Mouse (Mus musculus): Measurements from ENCODE around the gene Hoxd11.

Gene Hoxd11

DNA sequence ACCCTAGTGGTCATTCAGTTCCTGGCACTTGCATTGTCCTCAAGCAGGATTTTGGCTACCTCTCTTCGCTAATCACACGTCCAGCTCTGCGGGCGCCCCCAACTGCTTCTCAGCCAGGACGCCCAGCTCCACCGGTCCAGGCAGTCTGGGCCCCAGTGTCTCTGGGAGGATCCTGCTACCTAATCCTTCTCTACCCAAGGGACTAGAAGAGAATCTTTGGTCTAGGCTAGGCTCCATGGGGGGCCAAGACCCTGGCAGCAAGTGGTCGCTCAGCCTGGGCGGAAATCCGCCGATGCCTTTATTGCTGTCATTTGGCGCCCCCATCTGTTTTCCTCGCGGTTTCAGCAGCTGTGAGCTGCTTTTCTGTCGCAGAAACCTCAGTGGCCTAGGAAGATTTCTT, 17.7 kb upstream of the Hoxd11 start:
- in situ Hi-C loops (cut with MboI; ENCODE audit: low sequenced_read_pairs): loop anchor here (10.0 to 25.0 kb wide), 2 partner anchors 367 to 599 kb away; no protein-coding TSS in a partner anchor

DNA sequence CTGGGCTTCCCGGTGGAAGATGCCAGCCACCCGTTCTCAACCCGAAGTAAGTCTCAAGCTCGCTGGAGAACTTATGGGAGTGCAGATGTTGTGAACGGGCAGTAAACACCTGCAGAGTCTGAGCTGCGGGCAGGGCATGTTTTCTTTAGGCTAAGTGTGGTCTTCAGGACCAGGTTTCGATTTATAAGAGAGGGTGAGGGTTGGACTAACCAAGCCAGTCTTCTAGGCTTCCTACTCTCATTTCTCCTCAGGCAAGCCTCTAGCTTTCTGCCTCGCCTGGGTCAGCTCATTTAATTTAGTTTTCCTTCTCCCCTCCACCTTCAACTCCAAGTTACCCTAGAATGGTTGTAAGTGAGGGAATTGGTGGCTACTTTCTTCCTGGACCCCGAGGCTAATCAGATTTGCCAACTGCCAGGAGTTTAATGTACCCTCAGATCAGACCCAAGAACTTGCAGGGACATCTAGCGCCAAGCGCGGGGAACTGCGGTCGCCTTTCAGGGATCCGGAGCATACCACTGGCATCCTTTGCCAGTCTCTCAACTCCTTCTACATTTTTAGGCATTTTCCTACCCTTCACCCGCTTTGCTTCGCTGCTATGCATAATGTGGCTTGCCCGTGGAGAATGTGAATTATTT, 15.9 kb upstream of the Hoxd11 start:
- in situ Hi-C loops (cut with MboI; ENCODE audit: low sequenced_read_pairs): loop anchor here (10.0 to 25.0 kb wide), 2 partner anchors 369 to 601 kb away; no protein-coding TSS in a partner anchor

DNA sequence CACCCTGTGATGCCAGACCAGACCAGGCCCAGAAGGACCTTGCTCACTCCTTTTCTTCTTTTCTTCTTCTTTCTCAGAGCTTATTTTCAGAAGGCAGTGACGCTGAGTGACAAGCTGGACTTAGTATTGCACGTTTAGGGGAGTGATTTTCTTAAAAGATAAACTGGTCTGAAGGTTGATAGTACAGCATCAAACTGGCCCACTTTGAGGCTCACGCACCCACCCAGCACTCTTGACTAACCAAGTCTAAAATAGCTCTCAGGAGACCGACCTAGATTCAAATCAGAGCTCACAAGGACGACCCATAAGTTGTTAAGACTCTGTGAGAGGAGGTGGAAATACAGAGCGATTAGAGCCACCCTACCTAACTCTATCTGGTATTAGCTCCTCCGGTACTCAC, 12.9 kb upstream of the Hoxd11 start:
- in situ Hi-C loops (cut with MboI; ENCODE audit: low sequenced_read_pairs): loop anchor here (10.0 to 25.0 kb wide), 2 partner anchors 372 to 604 kb away; no protein-coding TSS in a partner anchor

DNA sequence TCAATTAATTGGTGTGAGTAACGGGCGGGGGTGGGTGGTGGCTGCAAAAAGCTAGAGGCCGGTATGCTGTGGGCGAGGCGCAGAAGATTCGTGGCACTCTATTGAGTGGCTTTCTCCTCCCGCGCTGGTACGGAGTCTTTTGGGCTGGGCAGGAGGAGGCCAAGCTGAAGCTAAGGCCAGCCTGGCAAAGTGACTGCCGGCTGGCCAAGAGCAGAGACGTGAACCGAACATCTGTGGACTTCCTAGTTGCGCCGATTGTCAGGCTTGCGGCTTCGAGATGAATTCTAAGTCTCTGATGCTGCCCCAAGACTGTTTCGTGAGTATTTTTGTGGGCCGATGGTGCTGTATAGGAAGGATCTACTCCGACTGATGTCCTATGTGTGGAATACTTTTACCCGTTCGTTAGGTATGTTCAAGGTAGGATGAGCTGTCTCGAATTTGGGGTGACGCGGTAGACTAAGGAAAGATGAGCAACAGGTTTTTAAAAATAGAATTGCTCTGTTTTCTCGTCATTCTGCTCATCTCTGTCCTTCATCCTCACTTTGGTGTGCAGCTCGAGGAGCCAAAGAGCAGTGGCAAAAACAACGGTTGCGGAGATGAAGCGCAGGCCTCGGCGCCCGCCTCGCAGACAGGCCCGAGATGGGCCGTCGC, 12.0 kb upstream of the Hoxd11 start:
- in situ Hi-C loops (cut with MboI; ENCODE audit: low sequenced_read_pairs): loop anchor here (10.0 to 25.0 kb wide), 2 partner anchors 373 to 605 kb away; no protein-coding TSS in a partner anchor

DNA sequence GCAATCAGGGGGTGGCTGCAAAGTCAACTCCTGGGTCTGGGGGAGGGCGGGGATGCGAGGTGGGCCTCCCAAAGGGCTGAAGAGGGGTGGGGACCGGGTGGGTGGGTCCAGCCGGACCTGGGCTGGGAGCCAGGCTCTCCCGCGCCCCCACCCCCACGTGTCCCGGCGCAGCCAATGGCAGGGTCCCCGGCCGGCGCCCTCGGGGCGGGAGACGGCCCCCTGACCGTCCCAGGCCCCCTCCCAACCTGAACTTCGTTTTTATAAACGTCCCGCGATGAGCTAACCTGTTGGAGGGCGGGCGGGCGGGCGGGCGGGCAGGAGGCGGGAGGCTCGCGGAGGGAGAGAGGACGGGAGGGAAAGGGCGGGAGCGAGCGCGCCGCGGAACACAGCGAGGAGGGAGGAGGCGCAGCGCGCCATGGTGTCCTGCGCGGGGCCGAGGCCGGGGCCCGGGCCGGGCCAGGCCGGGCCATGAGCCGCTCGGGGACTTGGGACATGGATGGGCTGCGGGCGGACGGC, 11.5 kb upstream of the Hoxd11 start, which contains the start of gene Hoxd13:
TSS of gene Hoxd13 (plus strand) at position 469 of the 516 bp plus-strand sequence.
- in situ Hi-C loops (cut with MboI; ENCODE audit: low sequenced_read_pairs): loop anchor here (10.0 to 25.0 kb wide), 2 partner anchors 373 to 606 kb away; no protein-coding TSS in a partner anchor

DNA sequence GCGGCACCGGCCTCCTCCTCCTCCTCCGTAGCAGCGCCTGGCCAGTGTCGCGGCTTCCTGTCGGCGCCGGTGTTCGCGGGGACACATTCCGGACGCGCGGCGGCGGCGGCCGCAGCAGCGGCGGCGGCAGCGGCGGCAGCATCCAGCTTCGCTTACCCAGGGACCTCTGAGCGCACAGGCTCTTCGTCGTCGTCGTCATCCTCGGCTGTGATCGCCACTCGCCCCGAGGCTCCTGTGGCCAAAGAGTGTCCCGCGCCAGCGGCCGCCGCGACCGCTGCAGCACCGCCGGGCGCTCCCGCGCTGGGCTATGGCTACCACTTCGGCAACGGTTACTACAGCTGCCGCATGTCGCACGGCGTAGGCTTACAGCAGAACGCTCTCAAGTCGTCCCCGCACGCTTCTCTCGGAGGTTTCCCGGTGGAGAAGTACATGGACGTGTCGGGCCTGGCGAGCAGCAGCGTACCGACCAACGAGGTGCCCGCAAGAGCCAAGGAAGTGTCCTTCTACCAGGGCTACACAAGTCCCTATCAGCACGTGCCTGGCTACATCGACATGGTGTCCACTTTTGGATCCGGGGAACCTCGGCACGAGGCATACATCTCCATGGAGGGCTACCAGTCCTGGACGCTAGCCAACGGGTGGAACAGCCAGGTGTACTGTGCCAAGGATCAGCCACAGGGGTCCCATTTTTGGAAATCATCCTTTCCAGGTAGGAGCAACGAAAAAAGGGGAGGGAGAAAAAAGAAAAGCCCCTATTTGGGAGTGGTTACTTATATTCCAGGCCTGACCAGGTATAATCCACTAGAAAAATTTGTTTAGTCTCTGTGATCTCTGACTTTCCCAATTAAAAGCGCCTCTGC, 10.8 kb upstream of the Hoxd11 start:
- in situ Hi-C loops (cut with MboI; ENCODE audit: low sequenced_read_pairs): loop anchor here (10.0 to 25.0 kb wide), 2 partner anchors 374 to 606 kb away; no protein-coding TSS in a partner anchor

DNA sequence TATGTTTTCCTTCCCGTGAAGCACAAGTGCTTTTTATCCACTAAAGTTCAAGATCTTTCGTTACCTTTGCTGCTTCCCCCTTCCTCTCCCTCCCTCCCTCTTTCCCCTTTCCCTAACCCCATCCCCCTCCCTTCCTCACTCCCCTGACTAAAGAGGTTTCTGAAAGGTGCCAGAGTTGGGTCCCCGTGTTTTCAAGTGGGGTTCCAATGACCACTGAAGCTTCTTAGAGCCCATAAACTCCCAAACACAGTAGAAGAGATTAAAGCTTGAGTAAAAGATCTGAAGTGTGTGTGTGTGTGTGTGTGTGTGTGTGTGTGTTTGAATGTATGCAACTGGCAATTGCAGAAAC, 10.2 kb upstream of the Hoxd11 start:
- in situ Hi-C loops (cut with MboI; ENCODE audit: low sequenced_read_pairs): loop anchor here (10.0 to 25.0 kb wide), 2 partner anchors 374 to 607 kb away; no protein-coding TSS in a partner anchor

DNA sequence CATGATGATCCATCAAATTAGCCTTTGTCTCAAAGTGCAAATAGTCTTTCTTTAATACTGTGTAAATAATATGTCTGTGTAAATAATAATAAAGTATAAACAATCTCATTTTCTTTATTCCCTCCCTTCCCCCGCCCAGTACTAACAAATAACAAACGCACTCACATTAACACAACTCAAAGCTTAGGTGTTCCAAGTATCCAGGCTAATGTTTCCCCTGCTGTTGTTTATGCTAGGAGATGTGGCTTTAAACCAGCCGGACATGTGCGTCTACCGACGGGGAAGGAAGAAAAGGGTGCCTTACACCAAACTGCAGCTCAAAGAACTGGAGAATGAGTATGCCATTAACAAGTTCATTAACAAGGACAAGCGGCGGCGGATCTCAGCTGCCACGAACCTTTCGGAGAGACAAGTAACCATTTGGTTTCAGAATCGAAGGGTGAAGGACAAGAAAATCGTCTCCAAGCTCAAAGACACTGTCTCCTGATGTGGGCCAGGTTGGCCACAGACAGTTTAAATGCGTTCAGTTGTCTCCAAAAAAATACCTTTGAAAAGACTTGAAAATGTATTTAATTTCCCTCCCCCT, 9.6 kb upstream of the Hoxd11 start:
- in situ Hi-C loops (cut with MboI; ENCODE audit: low sequenced_read_pairs): loop anchor here (10.0 to 25.0 kb wide), 2 partner anchors 375 to 607 kb away; no protein-coding TSS in a partner anchor

DNA sequence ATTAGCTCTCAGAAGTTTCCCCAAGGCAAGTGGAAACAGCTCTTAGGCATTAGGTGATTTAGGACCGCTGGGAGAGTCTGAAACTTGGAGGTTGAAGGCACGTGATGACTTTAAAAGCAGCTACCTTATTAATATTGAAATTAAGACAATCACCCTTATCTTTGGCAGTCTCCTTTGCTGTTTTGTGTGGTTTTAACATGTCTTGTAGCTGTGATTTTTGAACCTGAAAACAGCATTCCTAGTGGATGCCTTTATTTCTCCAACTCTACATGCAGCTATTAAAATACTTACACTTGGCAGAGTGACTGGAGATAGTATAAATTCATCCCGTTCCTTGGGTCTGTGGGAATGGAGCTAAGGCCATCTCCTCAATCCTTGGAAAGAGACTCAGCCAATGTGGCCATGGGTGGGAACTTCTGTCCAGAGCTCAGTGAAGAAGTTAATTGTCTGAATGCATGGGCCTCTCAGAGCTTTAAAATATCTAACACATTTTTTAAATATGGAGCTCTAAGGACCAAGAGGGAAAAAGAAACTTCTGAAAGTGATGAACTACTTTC, 8.6 kb upstream of the Hoxd11 start:
- in situ Hi-C loops (cut with MboI; ENCODE audit: low sequenced_read_pairs): loop anchor here (25.0 kb wide), 1 partner anchor 608 kb away; no protein-coding TSS in a partner anchor

DNA sequence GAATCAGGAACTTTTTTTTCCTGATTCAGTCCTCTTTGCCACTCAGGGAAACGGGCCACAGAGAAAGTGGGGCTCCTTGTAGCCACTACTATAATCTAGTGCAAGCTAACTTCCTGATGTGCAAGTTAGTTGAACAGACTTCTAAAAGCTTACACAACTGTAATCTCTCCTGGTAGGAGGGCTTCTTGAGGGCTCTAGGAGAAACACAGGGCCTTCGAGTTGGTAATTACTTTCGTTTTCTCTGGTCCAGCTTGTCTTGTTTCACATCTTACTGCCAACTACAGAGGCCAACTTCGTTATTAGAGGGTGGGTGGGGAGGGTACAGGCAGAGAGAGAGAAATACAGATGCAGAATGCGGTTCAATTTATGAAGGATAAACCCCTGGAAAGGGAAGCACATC, 7.5 kb upstream of the Hoxd11 start:
- in situ Hi-C loops (cut with MboI; ENCODE audit: low sequenced_read_pairs): loop anchor here (25.0 kb wide), 1 partner anchor 610 kb away; no protein-coding TSS in a partner anchor

DNA sequence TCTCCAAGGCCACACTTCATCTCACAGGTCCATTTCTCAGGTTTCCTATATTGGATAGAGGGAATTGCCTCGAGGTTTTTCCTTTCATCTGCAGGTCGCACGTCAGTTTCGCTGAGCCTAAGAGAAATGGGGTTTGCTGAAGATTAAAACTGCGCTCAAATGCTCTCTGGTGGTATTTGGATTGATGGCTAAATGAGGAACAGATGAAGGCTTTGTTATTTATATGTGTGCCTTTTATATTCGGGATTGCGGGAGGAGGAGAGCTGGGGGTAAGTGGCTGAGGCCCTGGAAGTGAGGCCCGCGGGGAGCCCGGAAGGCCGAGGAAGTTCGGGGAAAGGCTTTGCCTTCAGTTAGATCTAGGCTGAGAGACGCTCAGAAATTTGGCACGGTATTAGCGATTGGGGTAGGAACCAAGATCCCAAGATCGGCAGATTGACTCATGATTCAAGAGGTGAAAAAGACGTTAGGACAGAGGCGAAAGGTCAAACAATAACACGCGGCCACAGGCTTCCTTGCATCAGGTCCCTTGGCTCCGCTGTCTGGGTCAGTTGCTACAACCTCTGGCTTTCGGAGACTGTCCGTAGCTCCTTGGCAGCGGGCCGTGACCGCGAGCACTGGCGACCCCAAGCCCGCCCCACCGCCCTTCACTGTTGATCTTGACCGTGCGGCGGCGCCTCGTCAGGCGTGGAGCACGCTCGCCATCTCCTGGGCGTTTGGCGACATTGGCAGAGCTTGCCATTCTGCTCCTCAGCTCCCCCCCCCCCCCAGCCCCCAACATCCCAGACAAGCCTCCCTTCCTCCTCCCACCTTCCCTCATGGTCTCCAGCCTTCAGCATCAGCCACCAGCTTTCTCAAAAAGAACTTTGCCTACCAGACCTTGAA, 6.6 kb upstream of the Hoxd11 start:
- in situ Hi-C loops (cut with MboI; ENCODE audit: low sequenced_read_pairs): loop anchor here (25.0 kb wide), 1 partner anchor 610 kb away; no protein-coding TSS in a partner anchor

DNA sequence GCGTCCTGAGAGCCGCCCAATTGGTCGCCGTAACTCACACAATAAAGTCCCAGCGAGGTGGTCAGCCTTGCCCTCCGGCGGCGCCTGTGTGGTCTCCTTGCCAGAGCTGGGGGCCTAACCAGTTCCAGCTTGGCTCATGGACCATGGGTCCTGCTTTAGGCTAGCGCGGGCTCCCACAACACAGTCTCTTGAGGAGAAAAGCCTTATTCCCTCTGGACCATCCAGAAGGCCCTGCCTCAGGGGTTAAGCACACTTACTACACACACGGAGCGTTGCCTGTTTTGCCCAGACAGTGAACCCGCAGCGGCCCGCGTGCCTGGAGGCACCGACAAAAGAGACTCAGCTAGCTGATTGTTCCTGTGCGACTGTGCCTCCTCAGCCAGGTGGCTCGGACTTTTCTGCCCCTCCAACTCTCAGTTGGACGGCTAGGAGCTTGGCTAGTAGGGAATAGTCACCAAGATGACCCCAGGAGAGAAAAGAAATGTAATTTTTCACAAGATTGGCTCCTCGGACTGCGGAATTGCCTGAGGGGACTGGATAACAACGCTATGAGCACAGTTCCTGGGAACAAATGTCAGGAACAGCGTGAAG, 5.4 kb upstream of the Hoxd11 start:
- in situ Hi-C loops (cut with MboI; ENCODE audit: low sequenced_read_pairs): loop anchor here (25.0 kb wide), 1 partner anchor 612 kb away; no protein-coding TSS in a partner anchor

DNA sequence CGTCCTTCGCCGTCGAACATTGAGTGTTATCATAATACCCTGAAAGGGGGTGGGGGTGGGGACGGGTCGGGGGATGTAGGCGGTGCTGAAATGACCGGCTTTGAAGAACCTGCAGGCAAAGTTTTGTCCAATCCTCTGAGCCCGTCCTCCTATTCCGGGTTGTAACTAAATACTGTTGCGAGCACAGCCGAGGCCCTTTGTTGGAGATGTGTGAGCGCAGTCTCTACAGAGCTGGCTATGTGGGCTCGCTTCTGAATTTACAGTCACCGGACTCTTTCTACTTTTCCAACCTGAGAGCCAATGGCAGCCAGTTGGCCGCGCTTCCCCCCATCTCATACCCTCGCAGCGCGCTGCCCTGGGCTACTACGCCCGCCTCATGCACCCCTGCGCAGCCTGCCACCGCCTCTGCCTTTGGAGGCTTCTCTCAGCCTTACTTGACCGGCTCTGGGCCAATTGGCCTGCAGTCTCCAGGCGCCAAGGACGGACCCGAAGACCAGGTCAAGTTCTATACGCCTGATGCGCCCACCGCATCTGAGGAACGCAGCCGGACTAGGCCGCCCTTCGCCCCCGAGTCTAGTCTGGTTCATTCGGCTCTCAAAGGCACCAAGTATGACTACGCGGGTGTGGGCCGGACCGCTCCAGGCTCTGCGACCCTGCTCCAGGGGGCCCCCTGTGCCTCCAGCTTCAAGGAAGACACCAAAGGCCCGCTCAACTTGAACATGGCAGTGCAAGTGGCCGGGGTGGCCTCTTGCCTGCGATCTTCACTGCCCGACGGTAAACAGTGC, 4.3 kb upstream of the Hoxd11 start, which contains the start of gene Hoxd12:
TSS of gene Hoxd12 (plus strand) at position 133 of the 785 bp plus-strand sequence.
- in situ Hi-C loops (cut with MboI; ENCODE audit: low sequenced_read_pairs): loop anchor here (25.0 kb wide), 2 partner anchors 613 to 637 kb away; no protein-coding TSS in a partner anchor

DNA sequence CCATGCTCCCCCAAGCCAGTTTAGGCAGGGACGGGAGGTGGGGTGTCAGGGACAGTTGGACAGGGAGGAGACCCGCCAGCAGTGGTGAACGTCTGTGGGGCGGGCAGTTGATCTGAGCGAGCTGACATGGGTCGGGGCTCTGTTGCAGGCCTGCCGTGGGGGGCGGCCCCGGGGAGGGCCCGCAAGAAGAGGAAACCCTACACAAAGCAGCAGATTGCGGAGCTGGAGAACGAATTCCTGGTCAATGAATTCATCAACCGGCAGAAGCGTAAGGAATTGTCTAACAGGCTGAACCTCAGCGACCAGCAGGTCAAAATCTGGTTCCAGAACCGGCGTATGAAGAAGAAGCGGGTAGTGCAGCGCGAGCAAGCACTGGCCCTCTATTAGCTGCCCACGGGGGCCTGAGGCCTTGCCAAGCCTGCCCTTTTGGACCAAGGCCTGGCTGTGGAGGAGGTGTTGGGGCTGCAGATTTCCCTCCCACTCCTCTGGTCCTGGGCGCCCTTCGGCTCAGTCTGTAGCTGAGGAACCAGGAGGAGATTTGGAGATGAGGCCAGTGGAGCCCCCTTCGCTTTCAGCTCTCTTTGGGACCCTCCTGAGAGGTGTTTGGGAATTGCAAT, 3.6 kb upstream of the Hoxd11 start:
- in situ Hi-C loops (cut with MboI; ENCODE audit: low sequenced_read_pairs): loop anchor here (25.0 kb wide), 1 partner anchor 637 kb away; no protein-coding TSS in a partner anchor

DNA sequence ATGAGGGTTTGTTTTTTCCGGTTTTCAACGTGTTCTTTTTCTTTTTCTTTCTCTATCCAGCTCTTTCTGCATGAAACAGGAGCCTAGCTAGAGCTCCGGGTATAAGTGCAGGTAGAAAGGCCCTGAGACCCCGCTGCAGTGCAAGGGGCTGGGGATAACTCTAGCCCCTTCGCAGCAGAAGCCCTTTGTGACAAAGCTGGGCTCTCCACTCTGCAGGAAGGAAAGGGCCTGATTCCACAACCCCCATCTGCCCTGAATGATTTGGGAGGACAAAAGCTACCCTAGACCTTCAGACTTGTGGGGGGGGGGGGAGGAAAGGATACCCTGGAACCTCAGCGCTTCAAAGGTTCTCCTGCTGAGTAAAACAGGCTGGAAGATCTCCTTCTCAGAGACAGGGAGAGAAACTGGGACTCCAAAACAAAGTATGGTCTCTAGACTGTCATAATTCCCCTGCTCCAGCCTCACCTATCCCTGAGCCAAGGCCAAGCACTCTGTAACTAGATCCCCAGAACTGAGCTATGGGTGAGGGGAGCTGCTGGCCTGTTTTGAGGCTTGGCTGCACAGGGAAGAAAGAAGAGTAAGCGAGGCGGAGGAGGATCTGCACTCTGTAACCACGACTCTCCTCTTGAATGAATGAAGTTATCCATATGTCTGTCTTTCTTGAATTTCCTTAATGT, 2.8 kb upstream of the Hoxd11 start:
- in situ Hi-C loops (cut with MboI; ENCODE audit: low sequenced_read_pairs): loop anchor here (25.0 kb wide), 1 partner anchor 636 kb away; no protein-coding TSS in a partner anchor

DNA sequence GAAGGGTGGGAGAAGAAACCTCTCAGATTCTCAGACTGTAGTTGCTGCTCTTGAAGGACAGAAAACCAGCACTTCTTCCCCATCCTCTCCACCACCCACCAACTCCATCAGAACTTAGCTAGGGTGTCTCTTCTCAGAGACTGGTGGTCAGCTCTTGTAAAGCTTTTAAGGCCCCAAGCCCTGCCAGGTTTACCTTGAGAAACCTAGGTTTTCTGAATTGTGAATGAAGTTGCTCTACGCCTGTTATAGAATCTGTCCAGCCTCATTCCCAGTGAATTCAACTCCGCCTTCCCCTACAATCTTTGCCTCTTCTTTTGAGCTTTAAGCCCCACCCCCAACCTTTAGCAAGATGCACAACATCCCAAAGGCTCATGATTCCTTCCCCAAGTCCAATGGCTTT, 2.3 kb upstream of the Hoxd11 start:
- in situ Hi-C loops (cut with MboI; ENCODE audit: low sequenced_read_pairs): loop anchor here (25.0 kb wide), 1 partner anchor 635 kb away; no protein-coding TSS in a partner anchor

All from CH12F3 (cell line).